Mouse (Mus musculus) lung, adult 2 months (tissue): ENCODE data around the gene Tpm3. TPM values are rescaled to one million over a fixed set of nuclear protein-coding genes. Genes with fewer than 3 reads are reported as not detected.

Experiments used
- DNase-seq: peaks from one replicate; pipeline ENCODE4 v3.0.0; 2022
- H3K4me1 ChIP-seq: fragments of 200-500 bp; 2 replicates; pipeline ENCODE4 v1.6.1; 2011; ENCODE audit warnings: low read length; ENCODE audit not compliant: control insufficient read depth, insufficient read depth
- H3K4me3 ChIP-seq: fragments of 200-500 bp; replicated peaks from 2 replicates; pipeline ENCODE3; 2011; ENCODE audit warnings: low read depth, mild to moderate bottlenecking, control low read depth, low read length; ENCODE audit errors: extremely low read depth
- CTCF ChIP-seq: fragments of 200-500 bp; IDR thresholded peaks from 2 replicates; pipeline ENCODE4 v1.5.1; 2011; ENCODE audit warnings: mild to moderate bottlenecking, low read length, control low read depth; ENCODE audit not compliant: insufficient read depth
- POLR2A ChIP-seq: fragments of 200-500 bp; IDR thresholded peaks from 2 replicates; pipeline ENCODE4 v1.6.1; 2011; ENCODE audit warnings: low read depth, mild to moderate bottlenecking, control low read depth, low read length, borderline replicate concordance; ENCODE audit errors: extremely low read depth
- WGBS: fragments of 180-500 bp; shearing (Covaris S2); methylation state at CpG from one replicate; pipeline ENCODE4 v1.1.7; 2018; 5-methylcytosine and 5-hydroxymethylcytosine counted together
- polyA plus RNA-seq: library from polyadenylated mRNA; depleted of rRNA; stranded (reverse); fragments of >200 nt; gene quantifications from 2 replicates; pipeline ENCODE4 v1.2.3, GENCODE M21; 2012

The Tpm3 gene
- polyA plus RNA-seq, 1 experiment = 219 TPM

DNA sequence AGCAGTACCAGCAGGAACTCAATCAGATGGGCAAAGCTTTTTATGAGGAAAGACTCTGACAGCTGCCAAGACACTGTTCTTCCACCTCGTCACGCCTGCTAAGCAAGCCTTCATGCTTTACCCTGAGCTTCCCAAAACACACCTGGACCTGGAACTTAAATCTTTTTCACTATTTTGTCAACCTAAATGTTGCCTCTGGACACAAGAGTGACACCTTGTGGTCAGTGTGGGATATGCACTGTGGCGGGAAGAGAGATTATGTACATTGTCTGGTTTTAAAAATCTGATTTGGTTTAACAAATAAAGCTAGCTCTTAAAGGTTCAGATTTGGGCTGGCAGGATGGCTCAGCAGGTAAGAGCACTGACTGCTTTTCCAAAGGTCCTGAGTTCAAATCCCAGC is 6.9 kb upstream of the Tpm3 start:
- no peak for TF ChIP-seq POLR2A
- TF ChIP-seq CTCF = peak; percentile 48
- Histone ChIP-seq H3K4me3 (no peak overlapping the region), H3K4me1 (no peaks in the 10 kb centered on the region)
- WGBS = 51% methylated on average over 3 of the region's 3 CpGs
- no peak for DNase-seq

GRCm38 (mm10) chr3:90067851-90068250 is 4.6 kb upstream of the Tpm3 start:
- no peak for DNase-seq
- H3K4me1 ChIP-seq = no peaks in the 10 kb centered on the region
- 81% methylated on average over 4 of the region's 4 CpGs for WGBS
- TF ChIP-seq CTCF (no peak), POLR2A (no peak)
- H3K4me3 ChIP-seq = no peak overlapping the region

DNA sequence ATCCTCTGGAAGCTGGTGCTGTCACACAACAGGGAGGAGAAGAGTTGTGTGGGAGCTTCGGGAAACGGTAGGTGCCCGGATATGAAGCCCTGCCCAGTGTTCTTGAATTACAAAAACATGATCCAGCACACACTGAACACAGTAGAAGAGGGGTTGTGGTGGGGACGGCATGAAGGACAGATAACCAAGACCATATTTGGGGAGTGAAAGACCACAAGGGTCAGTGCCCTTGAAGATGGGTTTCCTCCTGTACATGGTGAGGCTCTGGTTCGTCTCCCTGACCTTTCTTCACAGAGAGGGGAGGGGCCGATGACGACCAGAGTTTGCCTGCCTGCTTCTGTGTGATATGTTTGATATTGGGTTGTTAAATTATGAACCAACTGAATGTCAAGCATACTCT is 2.8 kb upstream of the Tpm3 start:
- WGBS = 55% methylated on average over 7 of the region's 7 CpGs
- no peak for DNase-seq
- TF ChIP-seq POLR2A = no peak
- TF ChIP-seq CTCF = no peak
- Histone ChIP-seq H3K4me3 (no peak overlapping the region), H3K4me1 (no peaks in the 10 kb centered on the region)

GRCm38 (mm10) chr3:90076921-90077716 is 4.7 kb downstream of the Tpm3 start:
- peaks cover 13% of the 10 kb centered on the region for H3K4me1 ChIP-seq
- no peak for TF ChIP-seq POLR2A
- TF ChIP-seq CTCF = peak; percentile 48; the same call in 1 of the 2 replicates
- peak; percentile 83 for DNase-seq
- H3K4me3 ChIP-seq = no peak overlapping the region
- WGBS = 17% methylated on average over 5 of the region's 5 CpGs

- 50% methylated on average over 5 of the region's 5 CpGs for WGBS
- no peak overlapping the region for H3K4me3 ChIP-seq
- H3K4me1 ChIP-seq = peaks cover 22% of the 10 kb centered on the region
- no peak for DNase-seq
- TF ChIP-seq CTCF (no peak), POLR2A (no peak)
These were observed 5.8 kb downstream of the Tpm3 start for GRCm38 (mm10) chr3:90078224-90078623.

DNA sequence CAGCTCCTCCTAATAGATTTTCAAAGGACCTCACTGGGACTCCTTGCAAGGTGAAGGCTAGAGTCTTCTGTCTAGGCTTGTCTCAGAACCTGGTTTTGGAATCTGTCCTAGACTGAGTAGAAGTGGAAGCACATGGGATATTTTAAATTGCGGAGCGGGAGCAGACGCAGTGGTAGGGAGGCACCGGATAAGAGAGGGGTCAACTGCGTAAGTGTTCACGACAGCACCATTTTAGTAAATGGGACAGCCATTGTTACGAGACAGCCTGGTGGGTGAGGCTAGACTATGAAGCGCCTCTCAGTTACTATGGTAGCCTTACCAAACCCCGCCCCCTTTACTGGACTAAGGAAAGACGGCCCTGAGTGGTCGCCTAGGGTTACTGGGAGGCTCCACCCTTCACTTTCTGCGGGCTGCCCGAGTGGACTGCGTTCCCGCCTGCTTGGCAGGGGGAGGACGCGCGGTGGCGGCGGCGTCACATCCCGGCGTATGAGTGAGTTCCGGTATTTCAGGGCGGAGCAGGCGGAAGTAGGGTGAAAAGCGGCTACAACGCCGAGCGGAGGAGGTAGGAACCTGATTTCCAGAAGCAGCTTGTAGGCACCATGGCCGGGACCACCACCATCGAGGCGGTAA is 6.8 kb downstream of the Tpm3 start:
- Histone ChIP-seq H3K4me1 (peaks cover 31% of the 10 kb centered on the region), H3K4me3 (peak overlapping the region; percentile 95)
- DNase-seq = peak; percentile 90
- under 1% methylated on average over 33 of the region's 33 CpGs for WGBS
- TF ChIP-seq POLR2A = peak; percentile 79; the same call in 1 of the 2 replicates
- no peak for TF ChIP-seq CTCF

DNA sequence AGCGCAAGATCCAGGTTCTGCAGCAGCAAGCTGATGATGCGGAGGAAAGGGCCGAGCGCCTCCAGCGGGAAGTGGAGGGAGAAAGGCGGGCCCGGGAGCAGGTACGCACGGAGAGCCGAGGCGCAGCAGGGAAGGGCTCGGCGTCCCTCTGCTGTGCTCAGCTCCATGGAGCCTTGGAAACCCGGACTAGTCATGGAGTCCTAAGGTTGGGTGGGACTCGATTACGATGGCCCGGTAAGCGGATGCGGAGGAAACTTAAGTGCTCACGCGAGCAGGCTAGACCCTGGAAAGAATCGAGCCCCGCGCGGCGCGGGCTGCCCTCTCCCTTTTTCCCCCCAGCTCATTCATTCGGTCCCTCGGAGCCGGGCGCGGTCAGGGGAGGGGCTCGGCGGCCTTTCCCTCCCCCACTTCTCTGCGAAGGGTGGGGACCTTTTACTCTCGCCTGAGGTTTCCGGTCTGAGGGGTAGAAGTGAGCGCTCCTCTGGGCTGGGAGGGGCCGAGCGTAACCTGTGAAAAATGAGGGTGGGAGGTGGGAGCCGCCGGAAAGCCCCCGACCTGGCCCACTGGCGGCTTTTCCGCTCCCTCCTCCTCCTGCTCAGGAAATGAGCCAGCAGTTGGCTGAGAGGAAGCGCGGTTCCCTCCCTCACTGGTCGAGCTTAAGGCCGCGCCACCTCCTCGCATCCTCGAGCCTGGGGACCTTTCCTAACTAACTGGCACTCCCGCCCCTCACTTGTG is 7.5 kb downstream of the Tpm3 start:
- Histone ChIP-seq H3K4me3 (peak overlapping the region; percentile 95), H3K4me1 (peaks cover 38% of the 10 kb centered on the region)
- TF ChIP-seq POLR2A (peak; percentile 62), CTCF (no peak)
- WGBS = under 1% methylated on average over 53 of the region's 53 CpGs
- DNase-seq = peak; percentile 74

DNA sequence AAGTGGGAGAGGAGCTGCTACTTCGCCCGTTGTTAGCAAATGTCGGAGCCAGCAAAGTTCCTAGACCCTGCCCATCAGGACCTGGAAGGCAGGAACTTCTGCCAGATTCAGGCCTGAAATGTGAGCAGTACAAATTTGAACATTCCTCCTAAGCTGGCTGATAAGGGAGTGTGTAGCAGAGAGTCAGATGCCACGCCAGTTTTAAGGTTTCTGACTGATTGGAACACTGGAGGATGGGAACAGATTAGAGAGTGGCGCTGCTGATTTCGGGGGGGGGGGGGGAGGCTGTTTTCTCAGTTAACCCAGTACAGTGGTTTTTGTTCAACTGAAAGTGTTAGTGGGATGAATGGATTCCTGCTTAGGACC is 8.0 kb downstream of the Tpm3 start:
- Histone ChIP-seq H3K4me1 (peaks cover 41% of the 10 kb centered on the region), H3K4me3 (peak overlapping the region; percentile 95)
- WGBS = under 1% methylated on average over 6 of the region's 6 CpGs
- DNase-seq = no peak
- TF ChIP-seq CTCF (no peak), POLR2A (no peak)

DNA sequence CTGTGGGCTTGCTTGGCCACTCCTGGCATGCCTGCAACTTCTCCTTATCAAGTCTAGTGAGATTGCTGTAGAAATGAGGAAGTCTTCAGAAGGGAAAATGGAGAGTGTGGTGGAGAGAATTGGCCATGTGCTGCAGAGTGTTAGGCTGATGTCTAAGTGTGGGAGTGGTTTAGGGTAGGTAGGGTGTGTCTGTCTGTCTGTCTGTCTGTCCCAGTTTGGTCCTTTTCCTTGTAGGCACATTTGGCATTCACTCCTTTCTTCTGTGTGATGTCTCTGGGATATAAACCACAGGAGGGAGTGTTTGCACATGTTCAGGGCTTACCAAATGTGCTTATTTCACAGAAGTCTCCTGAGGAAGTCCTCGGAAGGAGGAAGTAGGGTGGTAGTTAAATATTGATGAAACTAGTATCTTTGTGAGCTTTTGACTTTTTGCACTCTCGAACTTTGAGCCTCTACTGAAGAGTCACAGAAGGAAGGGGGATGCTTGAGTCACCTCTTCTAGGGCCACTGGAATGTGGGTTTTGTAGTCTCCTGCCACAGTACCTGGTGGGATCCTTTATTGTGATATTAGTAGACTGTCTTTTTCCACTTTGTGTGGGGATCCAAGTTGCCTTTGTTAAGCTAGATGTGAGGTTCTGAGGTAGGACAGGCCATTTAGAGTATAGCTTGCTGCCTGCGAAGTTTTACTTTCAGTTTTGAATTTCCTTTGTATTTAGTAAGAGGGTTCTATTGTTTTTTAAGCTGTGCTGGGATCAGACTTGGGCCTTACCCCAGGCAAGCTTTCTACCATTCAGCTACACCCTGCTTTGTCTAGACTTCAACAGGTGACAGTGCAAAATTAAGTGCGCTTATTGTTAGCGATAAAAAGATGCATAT is 9.2 kb downstream of the Tpm3 start:
- peaks cover 51% of the 10 kb centered on the region for H3K4me1 ChIP-seq
- no peak for TF ChIP-seq POLR2A
- no peak for TF ChIP-seq CTCF
- 17% methylated on average over 5 of the region's 5 CpGs for WGBS

More for the DNA sequence above, 9.2 kb downstream of the Tpm3 start:
- H3K4me3 ChIP-seq = peak overlapping the region; percentile 24
- peak; percentile 34 for DNase-seq
